Mouse (Mus musculus): ENCODE results near the gene Mpv17l2.

Mpv17l2 gene

GRCm38 (mm10) chr8:70789046-70789445, 28.3 kb upstream of the Mpv17l2 start:
- no peak for DNase-seq

- DNase-seq = peak; percentile 52
Measured at GRCm38 (mm10) chr8:70787941-70788667, 27.4 kb upstream of the Mpv17l2 start.

DNA sequence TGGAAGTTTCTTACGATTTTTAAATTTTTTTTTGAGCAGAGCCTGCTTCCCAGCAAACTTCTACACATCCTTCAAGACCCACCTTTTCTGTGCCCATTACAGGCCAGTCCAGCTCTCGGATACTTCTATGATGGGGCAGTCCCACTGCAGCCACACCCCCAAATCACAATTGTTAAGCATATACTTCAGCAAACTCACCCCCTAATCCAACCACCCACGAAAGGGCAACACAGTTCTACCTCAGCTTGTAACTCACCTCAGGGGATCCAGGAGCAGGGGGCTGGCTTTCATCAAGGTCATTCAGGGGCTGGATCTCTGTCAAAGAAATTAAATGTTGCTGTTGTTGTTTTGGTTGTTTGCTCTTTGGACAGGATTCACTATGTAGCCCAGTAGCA, 26.3 kb upstream of the Mpv17l2 start:
- no peak for DNase-seq

DNA sequence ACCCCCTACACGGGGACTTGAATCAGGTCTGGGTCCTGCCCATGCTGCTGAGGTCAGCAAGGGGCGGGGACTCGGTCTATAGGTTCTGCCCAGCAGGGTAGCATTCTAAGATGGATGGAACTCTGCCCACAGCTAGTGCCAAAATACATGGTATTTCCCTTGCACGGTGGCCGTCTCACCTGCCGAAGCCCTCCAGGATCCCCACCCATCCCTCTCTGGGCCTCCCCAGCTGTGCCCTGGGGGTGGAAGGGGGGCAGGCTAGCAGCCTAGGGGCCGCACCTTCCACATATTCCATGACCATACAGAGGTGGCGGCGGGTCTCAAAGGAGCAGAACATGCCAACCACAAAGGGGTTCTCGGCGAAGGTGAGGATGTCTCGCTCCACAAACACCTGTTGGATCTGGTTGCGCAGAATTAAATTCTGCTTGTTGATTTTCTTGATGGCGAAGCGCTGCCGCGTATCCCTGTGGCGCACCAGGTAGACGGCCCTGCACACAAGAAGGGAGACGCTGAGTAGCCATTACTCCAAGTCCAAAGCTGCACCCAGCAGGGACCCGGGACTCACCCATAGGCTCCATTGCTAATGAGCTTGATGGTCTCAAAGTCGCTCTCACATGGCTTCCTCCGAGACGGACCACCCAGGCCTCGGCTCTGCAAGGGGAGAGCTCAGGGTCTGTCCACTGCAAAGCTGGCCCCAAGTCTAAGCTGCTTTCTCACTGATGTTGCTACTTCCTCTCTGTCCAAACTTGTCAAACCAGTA, 25.7 kb upstream of the Mpv17l2 start:
- DNase-seq = no peak

DNA sequence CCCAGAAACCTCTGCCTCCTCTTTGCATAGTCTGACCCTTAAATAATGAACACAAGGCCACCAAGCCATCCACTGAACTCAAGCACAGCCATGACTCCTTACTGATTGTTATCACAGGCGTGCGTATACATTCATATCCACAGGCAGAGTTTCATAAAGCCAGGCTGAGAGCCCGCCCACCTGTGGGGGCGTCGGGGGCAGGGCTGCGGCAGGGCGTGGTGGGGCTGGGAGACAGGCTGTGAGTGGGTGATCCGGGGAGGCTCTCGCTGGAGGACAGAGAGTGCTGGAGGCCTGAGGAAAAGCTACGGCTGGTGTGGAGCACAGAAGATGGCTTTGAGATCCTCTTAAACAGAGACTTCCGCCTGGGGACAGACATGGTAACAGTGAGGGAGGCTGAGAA, 19.3 kb upstream of the Mpv17l2 start:
- DNase-seq = no peak

DNA sequence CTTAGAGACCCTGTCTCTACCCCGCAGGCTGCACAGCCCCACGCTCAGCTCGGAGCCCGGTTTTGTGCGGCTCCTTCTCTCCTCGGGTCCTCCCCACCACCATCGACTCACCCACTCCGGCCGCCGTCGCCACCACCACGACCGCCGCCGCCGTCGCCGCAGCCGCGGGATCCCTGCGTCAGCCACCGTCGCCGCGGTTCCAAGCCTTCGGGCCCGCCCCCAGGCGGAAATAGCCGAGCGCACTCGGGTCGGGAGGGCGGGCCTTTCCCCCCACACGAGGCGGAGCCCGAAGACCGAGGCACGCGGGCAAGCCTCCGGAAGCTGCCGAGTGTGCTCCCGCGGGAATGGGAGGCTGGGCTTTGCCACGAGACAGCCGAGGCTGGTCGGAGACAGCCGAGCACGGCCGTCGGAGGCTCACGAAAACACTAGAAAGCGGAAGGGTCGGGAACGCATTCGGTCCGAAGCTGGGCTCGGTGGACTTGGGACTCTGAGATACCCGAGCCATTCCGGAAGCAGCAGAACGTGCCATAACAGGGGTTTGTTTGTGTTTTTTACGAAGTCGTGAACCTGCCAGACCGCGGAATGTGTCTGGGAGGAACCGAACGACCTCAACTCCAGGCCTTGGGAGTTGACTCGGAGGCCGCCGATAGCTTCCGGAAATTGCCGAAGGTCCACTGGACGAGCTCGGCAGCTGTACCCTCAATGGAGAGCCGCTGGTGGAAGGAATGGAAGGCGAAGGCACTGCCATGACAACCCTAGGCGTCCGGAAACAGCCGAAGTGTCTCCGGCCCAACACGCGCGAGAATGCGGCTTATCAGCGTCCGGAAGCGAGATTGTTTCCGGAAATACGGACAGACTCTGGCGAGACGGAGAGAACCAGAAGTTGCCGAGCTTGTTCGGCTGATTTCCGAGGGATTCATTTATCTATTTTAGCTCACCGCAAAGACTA, 16.0 kb upstream of the Mpv17l2 start, which contains the start of gene Pik3r2:
Gene Pik3r2 (minus strand): TSS at position 218 of the 949 bp plus-strand sequence.
- DNase-seq = peak; percentile 98

DNA sequence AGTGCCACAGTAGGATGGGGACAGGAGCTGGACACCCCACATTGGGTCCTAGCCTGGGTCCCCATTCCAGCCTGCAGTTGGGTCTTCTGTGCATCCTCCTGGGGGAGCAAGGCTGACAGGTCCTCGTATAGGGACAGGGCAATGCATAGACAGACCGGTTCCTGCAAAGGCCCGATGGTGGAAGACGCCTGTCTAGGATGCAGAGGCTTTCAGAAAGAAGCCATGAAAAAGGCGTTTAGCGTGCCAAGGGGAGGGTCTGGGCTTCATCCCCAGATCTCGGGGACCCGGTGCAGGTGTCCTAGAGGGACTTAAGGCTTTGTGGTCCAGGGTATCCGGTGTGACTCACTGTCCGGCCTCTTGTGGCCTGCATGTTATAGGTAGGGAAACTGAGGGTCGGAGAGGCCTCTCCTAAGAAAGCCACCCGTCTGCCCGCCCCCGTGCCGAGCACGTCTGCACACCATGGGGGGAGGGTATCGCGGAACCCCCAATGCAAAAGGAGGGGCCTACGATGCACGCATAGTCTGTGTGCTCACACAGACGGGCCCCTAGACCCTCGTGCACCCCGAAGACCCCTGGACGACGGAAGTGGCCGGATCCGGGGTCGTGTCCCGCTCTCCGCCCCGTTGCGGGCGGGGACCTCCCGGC, 15.2 kb upstream of the Mpv17l2 start:
- no peak for DNase-seq

- DNase-seq = no peak
Measured at GRCm38 (mm10) chr8:70775227-70775626, 14.5 kb upstream of the Mpv17l2 start.

DNA sequence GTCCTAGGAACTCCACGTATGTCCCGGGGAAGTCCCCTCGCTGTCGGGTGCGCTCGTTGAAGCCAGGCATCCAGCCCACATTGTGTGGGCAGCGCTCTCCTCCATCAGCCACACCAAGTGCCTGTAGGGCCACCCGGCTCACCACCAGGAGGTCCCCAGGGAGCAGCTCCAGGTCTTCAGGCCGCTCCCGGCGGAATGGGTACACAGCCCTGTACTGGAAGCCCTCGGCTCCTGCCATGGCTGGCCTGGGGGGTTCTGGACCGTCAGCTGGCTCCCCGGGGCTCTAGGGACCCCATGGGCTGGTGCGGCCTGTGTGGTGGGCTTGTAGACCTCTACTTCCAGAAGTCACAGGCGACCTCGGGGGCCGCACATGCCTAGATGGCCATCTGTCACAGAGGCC, 14.0 kb upstream of the Mpv17l2 start:
- DNase-seq = no peak

DNA sequence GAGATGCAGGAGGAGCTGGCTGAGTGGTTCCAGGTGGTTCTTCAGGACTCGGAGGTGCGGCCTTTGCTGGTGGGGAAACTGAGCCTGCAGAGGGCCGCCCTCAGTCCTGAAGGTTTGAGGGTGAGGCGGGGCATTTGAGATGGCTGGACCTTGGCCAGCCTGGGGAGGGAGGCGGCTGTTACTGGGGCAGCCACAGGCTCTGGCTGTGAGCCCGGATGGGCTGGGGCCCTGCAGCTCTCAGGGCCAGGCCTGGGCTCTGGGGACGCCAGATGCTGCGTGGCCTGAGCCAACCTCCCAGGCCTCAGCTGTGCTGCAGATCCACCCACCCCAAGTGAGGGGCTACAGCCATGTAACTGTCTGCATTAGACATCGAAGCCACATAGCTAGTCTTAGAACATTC, 13.1 kb upstream of the Mpv17l2 start:
- DNase-seq = peak; percentile 81

DNA sequence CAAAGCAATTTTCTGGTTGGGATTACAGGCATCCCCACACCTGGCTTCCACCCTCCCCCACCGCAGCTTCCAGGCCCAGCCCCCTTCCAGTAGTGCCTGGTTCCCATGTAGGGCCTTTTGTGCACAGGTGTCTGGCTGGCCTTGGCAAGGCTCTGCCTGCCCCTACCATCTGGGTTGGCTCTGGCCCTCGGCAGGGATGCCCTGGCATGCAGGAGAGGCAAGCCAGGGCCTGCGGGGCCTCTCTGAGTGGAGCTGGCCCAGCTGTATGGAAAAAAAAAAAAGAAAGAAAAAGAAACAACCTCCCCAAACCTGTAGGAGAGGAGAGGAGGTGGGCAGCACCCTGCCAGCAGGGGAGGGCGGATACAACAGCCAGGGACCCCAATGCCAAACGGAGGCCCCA, 12.7 kb upstream of the Mpv17l2 start:
- no peak for DNase-seq

DNA sequence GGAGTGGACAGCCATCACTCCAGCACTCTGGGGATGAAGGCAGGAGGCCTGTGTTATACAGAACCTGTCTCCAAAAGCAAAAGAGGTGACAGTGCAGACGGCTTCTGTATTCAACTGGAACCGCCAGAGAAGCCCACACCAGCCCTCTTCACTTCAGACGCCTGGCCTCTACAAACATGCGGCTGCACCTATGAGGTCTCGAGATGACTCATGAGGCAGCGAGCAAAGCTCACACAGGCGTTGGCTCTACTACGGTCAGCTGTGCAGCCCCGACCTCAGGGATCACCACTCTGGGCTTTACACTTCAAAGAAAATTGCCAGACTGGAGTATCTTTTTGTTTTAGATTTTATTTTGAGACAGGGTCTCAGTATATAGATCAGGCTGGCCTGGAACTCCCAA, 12.1 kb upstream of the Mpv17l2 start:
- no peak for DNase-seq

GRCm38 (mm10) chr8:70772075-70772474, 11.3 kb upstream of the Mpv17l2 start:
- no peak for DNase-seq

GRCm38 (mm10) chr8:70771217-70771616, 10.5 kb upstream of the Mpv17l2 start:
- DNase-seq = no peak

GRCm38 (mm10) chr8:70770748-70771147, 10.0 kb upstream of the Mpv17l2 start:
- DNase-seq = no peak

GRCm38 (mm10) chr8:70769858-70770257, 9.1 kb upstream of the Mpv17l2 start:
- DNase-seq = no peak

DNA sequence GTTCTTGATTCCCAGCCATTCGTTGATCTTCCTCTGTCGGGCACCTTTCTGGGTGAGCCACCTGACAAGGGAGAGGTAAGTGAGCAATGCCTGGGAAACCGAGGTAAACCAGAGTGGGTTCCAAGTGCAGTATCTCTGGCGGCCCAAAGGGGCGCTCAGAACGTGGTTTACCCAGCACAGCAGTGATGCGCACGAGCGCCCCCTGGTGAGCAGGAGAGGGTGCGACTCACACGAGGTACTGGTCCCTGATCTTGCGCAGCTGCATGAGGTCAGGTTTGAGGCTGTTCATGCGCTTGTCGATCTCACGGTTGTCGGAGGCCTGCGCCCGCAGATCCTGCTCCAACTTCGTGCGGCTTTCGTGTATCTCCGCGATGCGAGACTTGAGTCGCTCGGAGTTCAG, 8.6 kb upstream of the Mpv17l2 start:
- DNase-seq = peak; percentile 99

- DNase-seq = no peak
Measured at GRCm38 (mm10) chr8:70768956-70769355, 8.2 kb upstream of the Mpv17l2 start.

- no peak for DNase-seq
Measured at GRCm38 (mm10) chr8:70768231-70768776, 7.6 kb upstream of the Mpv17l2 start.

DNA sequence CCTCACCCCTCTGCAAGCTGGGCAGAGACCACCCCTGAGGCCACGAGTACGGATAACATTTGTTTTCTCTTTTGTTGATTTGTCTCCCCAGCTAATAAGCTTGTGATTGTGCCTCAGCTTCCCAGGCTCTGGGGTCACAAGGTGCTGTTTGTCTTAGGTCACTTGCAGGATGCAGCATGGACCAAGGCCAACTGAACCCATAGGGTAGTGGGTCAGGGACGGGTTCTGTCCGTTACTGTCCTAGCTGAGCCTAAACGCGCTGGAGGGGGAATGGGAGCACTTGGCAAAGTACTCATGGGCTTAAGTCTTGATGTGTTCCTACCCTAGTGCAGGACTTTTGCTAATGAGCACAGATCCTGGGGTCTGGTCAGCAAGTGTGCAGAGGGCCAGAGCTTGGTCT, 6.8 kb upstream of the Mpv17l2 start:
- DNase-seq = no peak

- DNase-seq = peak; percentile 82
Measured at GRCm38 (mm10) chr8:70766571-70767440, 6.1 kb upstream of the Mpv17l2 start.
